Mouse (Mus musculus) CD8-positive naive resting alpha-beta T cell, adult 2 months (primary cell): ENCODE measurements at regions not wholly inside any gene's neighbourhood (a gene's known extent, or its start where the extent isn't known, plus 50 kb on each side); places are given as distances from the start of the nearest gene placed in this dataset.

Source experiments
- DNase-seq, 2 experiments: peaks; one replicate each; pipeline ENCODE4 v3.0.0; 2022; ENCODE audit warnings: low read depth in 2 of 2, low spot score in 2 of 2

DNA sequence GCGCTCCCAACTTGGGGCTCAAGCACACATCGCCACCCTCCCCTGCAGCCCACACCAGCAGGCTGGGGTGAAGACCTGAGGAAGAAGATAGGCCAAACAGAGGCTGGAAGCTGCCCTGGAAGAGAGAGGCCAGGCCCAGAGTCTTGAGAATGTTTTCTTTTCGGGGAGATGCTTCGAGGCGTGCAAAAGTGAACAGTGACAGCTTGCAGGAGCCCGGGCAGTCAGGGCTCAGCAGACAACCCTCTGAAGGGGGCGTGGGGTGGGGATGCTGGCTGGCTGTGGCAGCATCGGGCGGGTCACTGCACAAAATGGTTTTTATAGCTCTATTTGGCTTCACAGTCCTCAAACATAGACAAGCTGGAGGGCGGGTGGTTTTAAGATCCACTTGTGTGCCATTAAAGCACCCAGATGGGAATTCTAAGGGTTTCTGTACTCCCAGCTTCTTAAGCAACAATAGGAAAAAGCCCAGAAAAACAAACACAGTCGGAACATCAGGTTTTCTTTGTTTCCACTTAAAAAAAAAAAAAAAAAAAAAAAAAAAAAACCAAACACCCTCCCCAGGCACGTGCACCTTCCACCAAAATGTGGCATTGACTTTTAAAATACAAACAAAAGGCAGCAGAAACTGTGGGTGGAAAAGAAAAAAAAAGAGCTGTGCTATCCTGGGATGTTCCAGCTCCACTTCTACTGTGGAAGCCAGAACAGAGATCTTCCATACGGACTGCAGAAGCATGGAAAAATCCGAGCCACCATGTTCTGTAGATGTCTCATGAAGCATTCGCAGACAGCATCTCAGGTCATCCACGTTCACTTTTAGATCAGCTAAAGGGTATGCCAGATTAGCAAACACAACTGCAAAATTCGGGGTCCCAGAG, 123.5 kb downstream of the Ly86 start:
- DNase-seq, result no peak

DNA sequence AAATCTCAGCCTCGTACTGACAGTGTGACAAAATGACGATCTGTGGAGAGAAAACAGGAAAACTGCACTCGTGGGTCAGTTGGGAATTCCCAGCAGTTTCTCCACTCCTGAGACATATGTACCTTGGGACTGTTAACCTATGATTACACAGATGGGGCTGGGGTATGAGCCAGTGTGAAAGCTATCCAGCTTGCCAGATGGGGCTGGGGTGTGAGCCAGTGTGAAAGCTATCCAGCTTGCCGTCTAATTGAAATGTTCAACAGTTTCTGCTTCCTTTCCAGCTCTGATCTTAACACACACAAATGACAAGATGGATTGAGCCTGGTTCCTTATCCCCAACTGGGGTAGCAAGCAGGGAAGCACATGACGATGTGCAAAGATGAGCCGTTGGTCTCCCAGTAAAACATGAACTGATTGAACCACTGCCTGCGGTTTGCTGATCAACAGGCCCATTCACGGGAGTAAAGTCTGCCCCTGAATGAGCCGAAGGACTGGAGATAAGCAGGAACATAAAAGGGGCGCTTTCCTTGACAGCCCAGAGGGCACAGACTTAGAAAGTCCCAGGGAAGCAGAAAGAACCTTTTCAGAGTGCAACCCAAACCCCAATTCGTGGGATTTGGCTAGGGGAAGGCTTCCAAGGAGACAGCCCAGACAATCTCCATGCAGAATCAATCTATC, 125.4 kb downstream of the Ly86 start:
- no peak for DNase-seq

DNA sequence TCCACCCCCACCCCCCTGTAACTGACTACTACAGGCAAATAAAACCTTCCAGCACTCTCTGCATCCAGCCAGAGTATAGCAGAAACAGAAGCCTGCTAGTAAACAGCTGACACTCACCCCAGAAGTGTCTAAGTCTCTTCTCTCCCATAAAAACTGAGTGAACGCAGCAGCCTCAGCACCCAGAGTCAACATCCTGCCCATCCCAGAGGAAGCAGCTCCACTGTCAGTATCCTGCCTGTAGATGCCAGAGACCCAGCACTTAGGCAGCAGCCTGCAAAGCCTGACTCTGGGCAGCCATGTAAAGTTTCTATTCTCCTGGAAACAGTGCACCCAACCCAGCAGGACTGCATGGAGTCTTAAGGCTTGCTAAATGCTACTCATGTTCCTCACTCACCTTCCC, 128.4 kb downstream of the Ly86 start:
- DNase-seq, result no peak

DNA sequence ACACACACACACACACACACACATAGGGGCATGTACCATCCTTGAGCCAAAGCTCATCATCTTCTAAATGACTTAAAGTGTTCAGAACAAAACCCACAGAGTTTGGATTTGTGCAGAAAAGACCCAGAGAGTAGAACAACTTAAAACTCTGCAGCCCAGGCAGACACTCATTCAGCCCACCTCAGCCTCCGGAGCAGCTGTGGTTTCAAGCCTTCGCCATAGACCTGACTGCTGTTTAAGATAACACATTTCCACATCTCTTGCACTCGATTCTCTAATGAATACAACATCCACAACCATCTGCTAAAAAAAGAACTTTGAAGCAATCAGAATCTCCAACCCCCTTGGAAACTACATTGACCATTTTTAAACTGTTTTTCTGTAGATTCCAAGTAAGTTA, 130.8 kb downstream of the Ly86 start:
- DNase-seq, result no peak

DNA sequence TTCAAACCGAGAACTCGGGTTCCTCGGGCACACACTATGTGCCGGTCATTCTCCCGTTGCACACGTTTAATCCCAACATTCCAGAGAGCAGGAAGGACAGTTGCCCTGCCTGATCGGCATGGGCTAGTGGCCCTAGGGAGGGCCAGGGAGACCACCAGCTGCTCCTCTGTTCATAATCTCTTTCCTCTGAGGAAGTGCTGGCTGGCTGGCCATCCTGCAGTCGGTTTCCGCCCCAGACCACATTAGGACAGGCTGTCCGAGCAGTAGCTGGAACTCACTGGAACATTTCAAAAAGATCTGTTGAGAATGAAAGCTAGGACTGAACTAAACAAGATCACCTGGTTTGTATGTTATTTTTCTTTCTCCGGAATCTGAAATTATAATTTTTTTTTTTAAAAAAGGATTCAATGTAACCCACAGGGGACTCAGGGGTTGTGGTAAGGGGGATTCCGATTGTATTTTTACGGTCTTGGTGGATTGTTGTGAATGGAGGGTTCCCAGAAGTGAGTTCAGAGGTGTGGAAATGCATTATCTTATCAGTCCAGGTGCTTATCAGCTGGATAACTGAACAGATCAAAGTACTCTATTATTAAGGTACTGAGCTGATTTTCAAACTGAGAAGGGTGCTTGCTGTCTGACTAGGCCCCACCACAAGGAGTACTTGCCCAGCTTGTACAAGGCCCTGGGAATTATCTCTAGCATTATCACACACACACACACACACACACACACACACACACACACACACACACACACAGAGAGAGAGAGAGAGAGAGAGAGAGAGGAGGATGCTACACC, 131.4 kb downstream of the Ly86 start:
- no peak for DNase-seq

DNA sequence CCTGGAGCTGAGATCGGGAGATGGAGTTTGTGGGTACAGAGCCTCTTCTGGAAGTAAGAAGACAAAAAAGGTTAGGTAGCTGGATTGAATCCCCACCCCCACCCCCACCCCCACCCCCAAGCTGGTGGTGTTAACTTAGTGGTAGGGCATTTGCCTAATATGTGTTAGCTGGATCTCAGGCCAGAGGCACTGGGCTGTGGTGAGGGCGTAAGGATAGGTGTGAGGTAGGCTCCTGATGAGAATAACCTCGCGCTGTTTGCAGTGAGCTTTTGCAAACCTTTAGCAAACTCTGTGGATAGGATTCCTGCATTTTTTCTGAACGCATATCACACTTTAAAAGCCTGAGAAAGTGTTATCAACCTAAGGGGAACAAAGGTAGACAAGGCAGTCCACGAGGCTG, 132.3 kb downstream of the Ly86 start:
- no peak for DNase-seq

DNA sequence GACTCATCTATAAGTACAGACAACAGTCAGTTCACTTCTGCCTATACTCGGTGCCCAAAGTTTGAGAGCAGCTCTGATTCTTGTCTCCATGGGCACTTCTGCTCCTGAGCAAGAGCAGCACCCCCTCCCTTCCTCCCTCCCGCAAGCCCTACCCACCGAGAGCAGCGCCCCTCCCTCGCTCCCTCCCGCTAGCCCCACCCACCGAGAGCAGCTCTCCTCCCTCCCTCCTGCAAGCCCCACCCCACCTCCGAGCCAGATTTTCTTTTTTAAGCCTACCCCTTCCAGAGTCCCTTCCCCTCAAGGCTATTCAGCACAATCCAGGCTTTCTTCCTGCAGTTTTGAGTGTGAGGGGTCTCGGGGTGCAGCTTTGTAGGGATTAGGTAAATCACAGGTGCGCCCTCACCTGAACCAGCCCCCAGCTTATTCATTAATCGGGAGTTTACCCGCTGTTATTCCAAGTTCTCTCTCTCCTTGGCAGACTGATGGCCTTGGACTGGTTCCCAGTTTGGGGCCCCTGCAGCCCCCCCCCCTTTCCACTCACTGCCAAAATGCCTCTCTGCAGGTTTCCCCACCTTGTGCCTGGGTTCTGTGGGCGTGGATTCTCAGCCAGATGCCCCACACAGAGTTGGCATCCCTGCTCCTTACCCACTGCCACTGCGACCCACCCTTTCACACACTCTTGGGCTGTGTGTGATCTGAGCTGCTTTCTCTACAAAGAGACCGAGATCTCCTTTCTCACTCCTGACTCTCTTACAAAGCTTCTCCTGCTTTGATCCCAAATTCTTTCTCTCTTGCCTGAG, 132.9 kb downstream of the Ly86 start:
- DNase-seq, result no peak

DNA sequence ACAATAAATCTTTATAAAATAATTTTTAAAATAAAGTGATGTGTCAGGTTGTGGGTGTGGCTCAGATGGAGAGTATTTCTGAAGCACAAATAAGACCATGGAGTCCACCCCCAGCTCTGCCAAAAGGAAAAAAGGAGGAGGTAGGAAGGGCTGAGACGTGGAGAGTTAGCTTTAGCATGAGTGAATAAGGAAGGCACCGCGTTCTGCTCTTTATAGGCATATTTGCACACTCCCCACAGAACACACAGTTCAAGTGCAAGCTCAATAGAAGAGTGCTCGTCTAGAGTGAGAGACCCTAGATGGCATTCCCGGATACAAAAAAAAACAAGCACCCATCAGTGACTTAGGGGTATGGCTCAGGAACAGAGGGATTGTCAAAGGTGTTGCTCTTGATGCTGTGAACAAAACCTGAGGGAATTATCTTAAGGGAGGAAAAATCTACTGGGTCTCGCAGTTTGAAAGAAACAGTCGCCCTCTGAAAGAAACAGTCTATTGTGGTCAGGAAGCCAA, 134.2 kb downstream of the Ly86 start:
- DNase-seq, result no peak

DNA sequence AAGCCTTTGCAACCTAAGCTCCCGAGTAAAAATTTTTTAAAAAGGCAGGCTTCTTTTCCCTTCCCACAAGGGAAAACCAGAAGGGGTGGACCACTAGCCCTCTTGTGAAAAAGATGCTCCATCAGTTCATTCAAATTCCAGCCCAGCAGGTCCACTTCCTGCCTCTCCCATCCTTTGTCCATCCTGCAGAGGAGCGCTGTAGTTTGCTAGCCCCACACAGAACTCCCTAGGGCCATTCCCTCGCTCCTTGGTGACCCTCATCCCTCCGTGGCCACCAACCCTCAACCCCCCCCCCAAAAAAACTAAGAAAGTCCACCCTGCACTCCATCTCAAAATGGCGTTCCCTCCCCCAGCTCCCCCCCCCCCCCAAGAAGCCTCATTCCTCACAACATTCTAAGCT, 136.5 kb downstream of the Ly86 start:
- no peak for DNase-seq

DNA sequence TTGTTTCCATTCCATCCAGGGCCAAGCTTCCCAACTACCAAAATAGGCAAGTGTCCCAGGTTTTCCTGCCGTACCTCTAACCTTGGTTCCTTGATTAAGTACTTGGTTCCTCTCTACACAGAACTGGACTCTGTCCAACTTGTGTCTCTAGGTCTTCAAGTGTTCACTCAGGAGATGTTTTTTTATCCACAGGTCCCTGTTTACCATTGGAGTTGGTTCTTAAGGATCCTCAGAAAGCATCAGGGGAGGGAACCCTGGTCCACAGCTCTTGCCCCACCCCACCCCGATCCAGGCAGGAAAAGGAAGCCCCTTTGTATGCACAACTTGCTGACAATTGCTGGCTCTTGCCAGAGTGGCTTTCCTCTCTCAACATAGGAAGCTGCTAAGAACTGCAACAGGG, 137.0 kb downstream of the Ly86 start:
- DNase-seq, result no peak

DNA sequence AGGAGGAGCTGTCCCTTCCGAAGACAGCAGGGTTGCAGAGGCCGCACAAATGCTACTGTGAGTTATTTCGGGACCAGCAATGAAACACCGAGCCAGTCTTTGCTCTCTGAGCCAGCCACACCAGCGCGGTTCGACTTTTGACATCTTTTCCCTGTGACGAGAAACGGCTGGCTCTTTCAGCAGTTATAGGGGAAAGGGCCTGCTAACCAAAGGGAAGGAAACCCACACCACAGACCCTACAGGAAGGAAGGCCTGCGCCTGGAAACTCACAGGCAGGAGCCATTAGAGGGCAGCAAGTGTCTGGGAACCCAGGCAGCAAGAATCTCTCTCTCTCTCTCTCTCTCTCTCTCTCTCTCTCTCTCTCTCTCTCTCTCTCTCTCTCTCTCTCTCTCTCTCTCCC, 137.6 kb downstream of the Ly86 start:
- DNase-seq, result peak in 1 of 2 experiments; percentile 11

DNA sequence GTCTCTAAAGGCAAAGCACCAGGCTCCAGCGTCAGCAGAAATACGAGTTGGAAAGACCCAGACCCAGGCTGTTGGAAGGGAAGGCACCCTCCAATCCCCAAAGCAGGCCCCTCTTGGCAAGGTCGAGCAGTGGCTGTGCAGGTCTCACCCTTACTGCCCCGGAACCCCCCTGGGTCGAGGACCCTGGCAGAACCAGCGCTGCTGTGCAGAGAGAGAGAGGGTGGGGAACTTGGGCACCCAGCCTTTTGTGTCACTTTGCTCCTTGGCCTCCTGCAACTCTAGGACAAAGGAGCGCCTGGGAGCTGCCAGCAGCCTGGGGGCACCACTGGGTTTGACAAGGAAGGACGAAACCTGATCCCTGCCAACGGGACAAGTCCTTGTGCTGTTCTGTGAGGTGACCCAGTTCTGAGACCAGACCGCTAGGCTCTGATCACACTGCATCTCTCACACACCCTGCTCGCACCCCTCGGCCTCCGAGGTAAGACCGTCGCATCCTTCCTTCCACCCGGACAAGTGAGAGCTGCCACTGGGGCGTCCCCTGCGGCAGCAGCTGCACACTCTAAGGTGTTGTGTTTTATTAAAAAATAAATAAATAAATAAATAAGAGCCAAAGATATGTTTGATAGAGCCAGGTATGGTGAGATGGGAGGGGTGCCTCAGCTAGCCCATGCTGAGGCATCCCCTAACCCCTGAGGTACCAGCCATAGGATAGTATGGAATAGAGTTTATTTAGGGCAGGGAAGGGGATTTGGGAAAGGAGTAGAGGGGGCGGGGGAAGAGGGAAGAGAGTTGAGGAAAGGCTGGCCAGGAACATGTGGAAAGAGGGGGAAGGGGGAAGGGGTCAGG, 138.2 kb downstream of the Ly86 start:
- no peak for DNase-seq

DNA sequence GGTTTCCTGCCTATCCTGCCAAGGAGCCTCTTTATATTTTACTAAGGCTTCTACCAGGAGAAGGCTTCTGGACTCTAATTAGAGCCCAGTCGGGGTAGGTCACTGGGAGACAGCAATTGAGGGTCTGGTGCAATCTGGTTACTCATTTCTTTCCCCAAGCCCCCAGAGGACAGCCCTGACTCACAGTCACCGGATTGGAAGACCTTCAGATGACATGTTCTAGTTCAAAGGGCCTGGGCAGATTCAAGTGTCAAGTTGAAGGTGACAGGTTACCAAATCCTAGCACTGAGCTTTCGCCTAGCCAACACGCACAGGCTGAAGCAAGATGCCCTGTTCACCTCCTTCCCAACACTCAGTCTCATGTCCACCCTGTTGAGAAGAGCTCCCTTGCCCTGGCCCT, 139.6 kb downstream of the Ly86 start:
- no peak for DNase-seq

DNA sequence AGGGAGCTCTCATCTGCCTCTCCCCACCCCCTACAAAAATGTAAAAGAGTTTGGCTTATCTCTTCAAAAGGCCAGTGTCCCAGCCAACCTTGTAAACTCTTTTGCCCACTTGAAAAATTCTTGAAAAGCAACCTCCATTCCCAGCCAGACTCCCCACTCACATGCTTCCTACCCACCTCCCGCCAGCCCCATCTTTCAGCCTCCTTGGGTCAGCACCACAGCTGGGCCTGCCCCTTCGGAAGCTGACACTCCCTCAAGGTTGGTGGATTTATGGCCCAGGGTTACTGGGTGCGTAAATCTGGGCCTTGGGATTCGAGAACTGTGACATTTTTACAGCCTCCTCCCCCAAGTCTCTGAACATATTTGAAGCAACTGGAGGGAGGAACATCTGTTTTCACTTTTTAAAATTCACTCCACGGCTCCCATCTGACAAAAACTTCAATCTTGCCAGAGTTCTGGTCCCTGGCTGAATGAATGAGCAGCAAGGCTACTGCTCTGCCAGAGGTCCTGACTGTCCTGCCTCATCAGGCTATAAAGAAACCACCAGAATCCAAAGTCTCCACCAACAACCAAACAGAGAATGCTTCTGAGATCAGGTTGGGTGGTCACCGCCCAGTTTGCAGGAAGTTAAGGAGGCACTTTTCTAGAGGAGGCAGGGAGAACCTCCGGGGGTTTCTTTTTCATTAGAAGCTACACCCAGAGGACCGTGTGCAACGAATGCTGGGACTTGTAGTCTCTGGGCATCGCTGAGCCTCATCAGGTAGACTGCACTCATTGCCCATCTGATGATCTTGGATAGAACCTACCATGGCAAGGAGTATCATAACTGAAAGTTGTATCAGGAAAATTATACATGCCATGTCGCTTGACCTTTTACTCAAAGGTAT, 147.3 kb downstream of the Ly86 start:
- no peak for DNase-seq

DNA sequence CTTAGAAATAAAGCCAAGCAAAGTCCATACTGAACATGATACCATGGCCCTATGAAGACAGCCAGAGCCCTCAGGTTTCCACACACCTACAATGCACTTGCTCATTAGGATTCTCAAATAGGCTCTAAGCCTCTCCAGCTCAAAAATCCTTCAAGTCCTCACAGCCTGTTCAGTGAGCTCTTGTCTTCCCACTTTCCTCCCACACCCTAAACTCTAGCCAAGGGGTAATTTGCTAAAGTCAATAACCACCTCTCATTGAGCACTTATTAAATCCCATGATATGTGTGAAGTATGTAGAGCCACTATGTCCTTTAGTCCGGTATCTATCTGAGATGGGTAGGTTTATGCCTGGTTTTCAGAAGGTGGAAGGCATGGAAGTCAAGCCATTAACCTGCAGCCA, 148.3 kb downstream of the Ly86 start:
- no peak for DNase-seq

DNA sequence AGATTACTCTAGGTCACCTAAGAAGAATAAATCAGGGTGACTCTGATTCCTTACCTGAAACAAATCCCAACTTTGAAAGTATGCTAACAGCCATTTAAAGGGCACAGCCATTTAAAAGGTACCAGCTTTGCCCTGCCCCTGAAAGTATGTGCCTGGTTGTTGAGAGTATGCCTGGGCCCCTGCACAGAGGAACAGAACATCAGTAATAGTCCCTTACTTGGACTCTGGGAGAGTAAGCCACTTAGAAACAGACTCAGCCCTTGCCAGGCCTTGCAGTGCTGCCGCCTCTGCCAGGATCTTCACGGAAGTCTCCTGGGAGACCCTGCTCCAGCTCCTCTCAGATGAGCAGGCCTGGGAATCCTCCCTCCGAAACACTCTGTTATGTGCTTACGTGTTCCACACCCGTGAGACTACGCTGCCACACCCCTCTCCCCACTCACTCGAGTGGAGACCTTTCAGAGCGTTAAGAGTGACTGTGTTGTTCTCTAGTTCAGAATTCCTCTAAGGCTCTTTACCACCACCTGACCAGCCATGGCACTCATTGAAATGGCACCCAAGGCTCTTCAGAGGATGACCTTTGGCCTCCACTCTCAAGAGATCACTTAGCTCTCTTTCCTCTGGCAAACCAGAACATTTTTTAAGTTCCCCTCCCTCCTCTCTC, 150.4 kb downstream of the Ly86 start:
- DNase-seq, result no peak

DNA sequence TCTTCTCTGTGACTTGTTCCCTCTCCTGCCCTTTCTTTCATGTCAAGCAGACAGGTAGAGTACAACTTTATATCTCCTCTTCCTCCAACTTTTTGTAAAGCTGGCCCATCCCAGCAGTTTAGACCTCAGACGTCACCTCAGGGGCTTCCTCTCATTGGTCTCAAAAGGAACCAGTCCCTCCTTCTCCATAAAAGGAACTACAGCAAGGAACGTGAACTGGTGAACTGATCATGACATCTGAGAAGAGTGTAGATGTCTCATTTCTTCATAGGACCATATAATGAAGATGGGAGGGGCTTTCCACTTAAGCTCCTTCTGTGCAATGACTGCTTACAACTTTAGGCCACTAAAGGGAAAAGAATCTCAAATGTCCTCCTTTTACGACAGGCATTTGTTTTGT, 153.0 kb downstream of the Ly86 start:
- no peak for DNase-seq

DNA sequence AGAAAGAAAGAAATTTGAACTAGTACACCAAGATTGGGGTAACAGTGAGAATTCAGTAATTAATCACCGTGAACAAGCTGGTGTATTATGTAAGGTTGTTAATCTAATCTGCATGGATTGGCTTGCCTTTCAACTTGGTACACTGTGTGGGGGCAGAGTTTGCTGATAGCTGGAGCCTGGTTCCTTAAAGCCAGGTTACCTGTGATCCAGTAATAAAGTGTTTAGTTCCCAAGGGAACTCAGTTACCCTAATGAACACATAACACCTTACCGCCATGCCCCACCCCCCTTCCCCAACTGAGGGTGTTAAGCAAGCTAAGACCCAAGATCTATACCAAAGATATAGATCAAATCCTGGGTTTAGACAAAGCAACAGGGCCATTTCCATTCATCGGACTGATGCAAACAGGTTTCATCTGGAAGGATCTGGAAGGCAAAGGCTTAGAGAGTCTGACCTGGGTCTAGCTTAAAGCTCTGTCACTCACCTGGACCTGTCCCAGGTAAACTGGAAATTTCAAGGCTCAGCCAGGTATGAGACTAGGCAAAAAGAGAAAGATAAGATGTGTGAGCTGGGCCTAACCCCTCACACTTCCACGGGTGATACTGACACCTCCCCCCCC, 155.8 kb downstream of the Ly86 start:
- no peak for DNase-seq
